Mouse (Mus musculus): ENCODE measurements around the gene Pou6f1. TPM values are rescaled to one million over a fixed set of nuclear protein-coding genes. Genes with fewer than 3 reads are reported as not detected.

Pou6f1 gene
- polyA plus RNA-seq (2015; fragmentation: Nextera tagmentation; extraction: Ambion mirVana) = 35.0 and 38.1 TPM in 2 replicates

DNA sequence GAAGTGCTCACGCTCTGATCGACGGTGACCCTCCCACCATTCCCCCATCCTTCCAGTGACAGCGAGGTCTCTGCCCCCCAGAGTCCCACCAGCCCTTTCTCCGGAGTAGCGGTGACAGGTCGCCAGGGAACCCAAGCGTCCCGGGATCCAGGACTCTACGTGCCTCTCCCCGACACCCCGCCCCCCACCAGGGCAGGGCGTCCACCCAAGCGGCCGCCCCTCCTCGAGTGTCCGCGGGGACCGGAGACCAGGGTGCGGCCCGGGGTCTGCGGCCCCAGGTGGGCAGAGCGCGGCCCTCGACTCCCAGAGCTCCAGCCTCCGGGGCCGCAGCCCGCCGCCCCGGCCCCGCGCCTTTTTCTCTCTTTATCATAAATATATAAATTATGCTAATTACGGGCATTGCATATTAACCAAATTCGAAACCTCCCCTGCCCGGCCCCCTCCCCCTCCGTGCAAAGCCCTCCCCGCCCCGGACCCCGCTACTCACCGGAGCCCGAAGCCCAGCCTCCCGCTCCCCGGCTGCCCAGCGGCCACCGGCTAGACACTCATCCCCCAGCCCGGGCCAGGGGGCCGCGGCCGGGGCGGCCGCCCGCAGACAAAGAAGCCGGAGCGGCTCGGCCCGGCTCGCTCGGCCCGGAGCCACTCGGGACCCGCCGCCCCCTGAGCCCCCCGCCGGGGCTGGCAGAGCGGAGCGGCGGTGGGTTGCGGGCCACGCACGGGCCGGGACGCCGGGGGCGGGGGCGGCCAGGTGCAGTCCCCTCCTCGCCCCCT is at the start of gene Pou6f1:
Gene Pou6f1 (minus strand): TSS at position 709 of the 771 bp plus-strand sequence.
- 0% methylated on average over 64 of the region's 76 CpGs for WGBS
- H3K9ac ChIP-seq = peak within 1 kb of the TSS; percentile 87
- H3K36me3 ChIP-seq = no peaks in the 10 kb centered on the region
- H3K27ac ChIP-seq (replicated peaks) = peak within 1 kb of the TSS; percentile 84
- peak; percentile 73 for ATAC-seq (ENCODE audit: low FRiP score, low read depth)
- H3K4me2 ChIP-seq = peak within 1 kb of the TSS; percentile 74
- H3K27me3 ChIP-seq = 0 out of 2 replicates have a peak, but pooled peaks cover 3% of the 10 kb centered on the region
- peak within 1 kb of the TSS; percentile 80 for H3K4me3 ChIP-seq
- H3K9me3 ChIP-seq = no peaks in the 10 kb centered on the region
- H3K4me1 ChIP-seq (replicated peaks) = peaks cover 15% of the 10 kb centered on the region

DNA sequence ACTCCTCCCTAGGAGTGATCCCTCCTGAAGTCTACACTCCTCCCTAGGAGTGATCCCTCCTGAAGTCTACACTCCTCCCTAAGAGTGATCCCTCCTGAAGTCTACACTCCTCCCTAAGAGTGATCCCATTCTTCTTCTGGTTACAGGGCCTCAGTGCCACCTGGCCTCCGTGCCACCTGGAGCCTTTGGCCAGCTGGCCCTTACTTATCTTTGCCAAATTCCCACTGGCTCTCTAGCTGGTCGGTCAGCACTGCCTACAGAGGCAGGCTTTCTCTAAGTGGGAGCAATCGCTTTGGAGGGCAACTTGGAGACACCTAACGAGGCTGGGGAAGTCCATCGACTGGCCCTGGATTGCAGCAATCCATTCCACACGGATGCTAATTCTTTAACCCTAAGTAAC is 46.4 kb upstream of the Pou6f1 start:
- H3K4me1 ChIP-seq (replicated peaks) = no peaks in the 10 kb centered on the region
- WGBS = 87% methylated on average over 6 of the region's 6 CpGs
- ATAC-seq (ENCODE audit: low FRiP score, low read depth) = no peak
- H3K9me3 ChIP-seq = no peaks in the 10 kb centered on the region
- no peak overlapping the region for H3K4me2 ChIP-seq
- no peak overlapping the region for H3K4me3 ChIP-seq
- H3K27me3 ChIP-seq = no peaks in the 10 kb centered on the region
- H3K36me3 ChIP-seq = no peaks in the 10 kb centered on the region
- H3K9ac ChIP-seq = no peak overlapping the region
- H3K27ac ChIP-seq (replicated peaks) = no peak overlapping the region

DNA sequence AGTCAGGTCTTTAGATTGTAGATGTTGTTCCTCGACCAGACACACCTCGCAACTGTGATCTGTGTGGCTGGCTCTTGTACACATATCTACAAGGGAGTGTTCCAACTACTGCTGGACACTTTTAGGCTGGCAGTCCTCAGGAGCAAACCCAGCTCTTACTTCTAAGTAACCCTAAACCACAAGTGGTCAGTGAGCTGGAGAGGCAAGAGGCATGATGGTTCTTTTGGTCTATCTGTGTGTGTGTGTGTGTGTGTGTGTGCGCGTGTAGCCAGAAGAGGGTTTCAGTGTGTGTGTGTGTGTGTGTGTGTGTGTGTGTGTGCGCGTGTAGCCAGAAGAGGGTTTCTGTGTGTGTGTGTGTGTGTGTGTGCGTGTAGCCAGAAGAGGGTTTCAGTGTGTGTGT is 42.7 kb upstream of the Pou6f1 start:
- Histone ChIP-seq H3K4me3 (no peak overlapping the region), H3K27ac (replicated peaks) (no peak overlapping the region), H3K9ac (no peak overlapping the region), H3K4me2 (no peak overlapping the region), H3K4me1 (replicated peaks) (no peaks in the 10 kb centered on the region), H3K36me3 (no peaks in the 10 kb centered on the region), H3K27me3 (peaks cover 16% of the 10 kb centered on the region), H3K9me3 (no peaks in the 10 kb centered on the region)
- WGBS = 91% methylated on average over 7 of the region's 7 CpGs
- ATAC-seq (ENCODE audit: low FRiP score, low read depth) = no peak

DNA sequence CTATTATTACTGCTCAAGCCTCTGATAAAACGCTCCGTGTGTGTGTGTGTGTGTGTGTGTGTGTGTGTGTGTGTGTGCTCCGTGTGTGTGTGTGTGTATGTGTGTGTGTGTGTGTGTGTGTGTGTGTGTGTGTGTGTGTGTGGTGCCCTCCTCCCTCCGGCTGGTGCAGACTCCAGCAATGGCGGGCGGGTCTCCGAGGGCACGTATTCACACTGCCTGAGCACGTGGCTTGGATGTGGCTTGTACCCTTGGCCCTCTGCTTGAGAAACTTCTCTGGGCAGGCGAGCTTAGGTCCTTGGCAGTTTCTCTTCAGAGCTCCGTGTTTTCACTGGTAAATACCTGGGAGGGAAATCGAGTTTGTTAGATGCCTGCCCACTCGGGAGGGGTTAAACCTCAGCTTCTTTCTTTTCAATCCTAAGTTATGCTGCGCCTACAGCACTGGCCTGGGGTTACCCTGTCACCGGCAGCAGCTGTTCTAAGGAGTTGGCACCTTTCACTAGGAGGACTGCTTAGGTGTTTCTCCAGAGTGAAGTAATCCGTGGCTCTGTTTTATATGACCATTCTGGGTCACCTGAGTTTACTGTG is 41.5 kb upstream of the Pou6f1 start:
- Histone ChIP-seq H3K9me3 (no peaks in the 10 kb centered on the region), H3K4me2 (no peak overlapping the region)

DNA sequence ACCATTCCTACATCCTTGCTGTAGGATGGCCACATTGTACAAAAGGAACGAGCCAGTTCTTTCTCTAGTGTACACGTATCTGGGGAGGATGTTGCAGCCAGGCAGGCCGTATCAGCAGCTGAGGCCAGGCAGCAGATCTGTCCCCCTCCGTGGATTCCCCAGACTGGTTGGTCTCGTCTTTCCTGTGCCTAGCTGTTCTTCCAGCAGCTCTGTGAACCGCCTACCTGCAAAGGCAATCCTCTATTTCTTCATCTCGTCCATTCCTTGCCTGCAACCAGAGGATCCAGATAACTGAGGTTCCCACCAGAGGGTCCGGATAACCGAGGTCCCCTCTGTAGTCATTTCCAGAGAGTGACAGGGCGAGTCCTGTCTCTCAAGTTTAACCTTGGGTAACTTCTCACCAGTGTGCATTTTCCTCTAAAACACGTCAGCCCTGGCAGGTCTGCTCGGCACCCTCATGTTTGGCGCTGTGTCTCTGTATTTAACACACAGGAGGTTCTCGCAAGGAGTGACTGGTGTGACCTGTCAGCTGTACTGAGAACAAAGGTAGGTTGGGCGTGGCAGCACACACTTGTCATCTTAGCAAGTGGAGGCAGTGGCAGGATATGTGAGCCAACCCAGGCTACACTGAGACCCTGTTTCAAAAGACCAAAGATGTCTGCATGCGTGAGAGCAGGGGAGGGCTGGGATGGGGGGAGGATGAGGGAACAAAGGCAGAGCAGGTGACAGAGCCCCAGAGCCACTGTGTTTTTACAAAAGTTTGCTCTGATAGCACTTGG is 40.4 kb upstream of the Pou6f1 start:
- peaks cover 14% of the 10 kb centered on the region for H3K4me1 ChIP-seq (replicated peaks)
- no peak for ATAC-seq (ENCODE audit: low FRiP score, low read depth)
- 76% methylated on average over 16 of the region's 16 CpGs for WGBS
- H3K9ac ChIP-seq = no peak overlapping the region
- H3K9me3 ChIP-seq = no peaks in the 10 kb centered on the region
- no peak overlapping the region for H3K27ac ChIP-seq (replicated peaks)
- no peak overlapping the region for H3K4me3 ChIP-seq
- no peaks in the 10 kb centered on the region for H3K36me3 ChIP-seq
- no peak overlapping the region for H3K4me2 ChIP-seq
- peaks cover 38% of the 10 kb centered on the region for H3K27me3 ChIP-seq

More for the DNA sequence above, 41.5 kb upstream of the Pou6f1 start:
- Histone ChIP-seq H3K36me3 (no peaks in the 10 kb centered on the region), H3K27me3 (peaks cover 27% of the 10 kb centered on the region), H3K4me3 (no peak overlapping the region), H3K27ac (replicated peaks) (no peak overlapping the region), H3K4me1 (replicated peaks) (peaks cover 11% of the 10 kb centered on the region), H3K9ac (no peak overlapping the region)
- 71% methylated on average over 15 of the region's 16 CpGs for WGBS
- ATAC-seq (ENCODE audit: low FRiP score, low read depth) = no peak

DNA sequence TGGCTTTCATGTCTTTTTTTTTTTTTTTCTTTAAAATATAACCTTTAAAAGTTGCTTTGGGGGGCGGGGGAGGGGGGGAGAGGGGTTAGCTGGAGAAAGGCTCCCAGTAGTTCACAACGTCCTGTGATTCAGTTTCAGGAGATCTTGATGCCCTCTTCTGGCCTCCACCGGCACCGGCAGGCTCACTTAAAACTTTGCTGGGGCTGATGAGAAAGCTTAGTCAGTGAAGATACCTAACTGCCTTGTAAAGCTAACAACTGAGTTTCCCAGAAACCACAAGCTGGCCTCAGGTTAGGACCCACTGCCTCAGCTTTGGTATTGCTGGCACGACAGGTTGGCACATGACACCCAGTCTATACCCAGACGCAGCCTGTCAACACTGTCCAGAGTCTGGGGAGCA is 37.9 kb upstream of the Pou6f1 start:
- peaks cover 14% of the 10 kb centered on the region for H3K4me1 ChIP-seq (replicated peaks)
- ATAC-seq (ENCODE audit: low FRiP score, low read depth) = no peak
- H3K9ac ChIP-seq = no peak overlapping the region
- H3K9me3 ChIP-seq = no peaks in the 10 kb centered on the region
- H3K4me2 ChIP-seq = peak overlapping the region; percentile 72; the same call in 1 of the 2 replicates
- peaks cover 53% of the 10 kb centered on the region for H3K27me3 ChIP-seq
- WGBS = 17% methylated on average over 6 of the region's 6 CpGs
- no peak overlapping the region for H3K27ac ChIP-seq (replicated peaks)
- no peaks in the 10 kb centered on the region for H3K36me3 ChIP-seq
- no peak overlapping the region for H3K4me3 ChIP-seq

DNA sequence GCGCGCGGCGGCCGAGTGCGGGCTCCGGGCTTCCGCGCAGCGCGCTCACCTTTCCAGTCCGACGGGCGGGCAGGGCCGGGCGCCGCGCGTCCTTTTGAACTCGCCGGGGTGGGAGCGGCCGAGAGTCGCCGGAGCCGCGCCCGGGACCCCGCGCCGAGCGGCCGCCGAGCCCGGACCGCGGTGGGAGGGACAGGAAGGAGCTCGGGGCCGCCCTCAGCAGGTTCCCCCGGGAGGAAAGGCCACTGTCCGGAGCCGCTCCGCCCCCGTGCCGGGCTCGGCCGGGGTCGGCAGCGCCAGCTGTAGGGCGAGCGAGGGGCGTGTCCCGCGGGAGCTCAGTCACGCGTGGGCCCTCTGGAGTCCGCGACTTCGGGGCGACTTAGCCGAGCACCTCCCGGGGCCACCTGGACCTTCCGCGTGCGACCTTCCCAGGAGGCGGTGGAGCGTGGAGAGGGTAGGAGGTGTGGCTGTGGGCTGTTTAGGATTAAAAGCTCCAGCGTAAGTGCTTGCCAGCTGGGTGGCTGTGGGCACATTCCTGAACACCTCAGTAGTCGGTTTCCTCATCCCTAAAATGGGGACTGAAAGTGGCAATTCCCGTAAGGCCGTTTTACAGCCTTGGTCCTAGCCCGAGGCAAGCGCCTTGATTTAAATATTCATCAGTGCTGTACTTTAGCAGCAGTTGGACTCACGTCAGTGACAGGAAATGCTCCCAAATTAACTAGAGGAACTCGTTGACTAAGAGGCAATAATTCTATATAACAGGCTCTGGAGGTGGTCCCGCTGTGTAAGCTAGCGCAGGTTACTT is 37.1 kb upstream of the Pou6f1 start, which contains the start of gene Smagp:
Gene Smagp (minus strand): TSS at position 241 of the 802 bp plus-strand sequence.
- ATAC-seq (ENCODE audit: low FRiP score, low read depth) = no peak
- WGBS = under 1% methylated on average over 67 of the region's 77 CpGs
- H3K4me2 ChIP-seq = peak within 1 kb of the TSS; percentile 72
- no peaks in the 10 kb centered on the region for H3K36me3 ChIP-seq
- H3K27ac ChIP-seq (replicated peaks) = no peak within 1 kb of the TSS
- H3K9ac ChIP-seq = no peak within 1 kb of the TSS
- H3K4me3 ChIP-seq = peak within 1 kb of the TSS; percentile 42
- H3K4me1 ChIP-seq (replicated peaks) = peaks cover 14% of the 10 kb centered on the region
- peaks cover 53% of the 10 kb centered on the region for H3K27me3 ChIP-seq
- H3K9me3 ChIP-seq = no peaks in the 10 kb centered on the region

DNA sequence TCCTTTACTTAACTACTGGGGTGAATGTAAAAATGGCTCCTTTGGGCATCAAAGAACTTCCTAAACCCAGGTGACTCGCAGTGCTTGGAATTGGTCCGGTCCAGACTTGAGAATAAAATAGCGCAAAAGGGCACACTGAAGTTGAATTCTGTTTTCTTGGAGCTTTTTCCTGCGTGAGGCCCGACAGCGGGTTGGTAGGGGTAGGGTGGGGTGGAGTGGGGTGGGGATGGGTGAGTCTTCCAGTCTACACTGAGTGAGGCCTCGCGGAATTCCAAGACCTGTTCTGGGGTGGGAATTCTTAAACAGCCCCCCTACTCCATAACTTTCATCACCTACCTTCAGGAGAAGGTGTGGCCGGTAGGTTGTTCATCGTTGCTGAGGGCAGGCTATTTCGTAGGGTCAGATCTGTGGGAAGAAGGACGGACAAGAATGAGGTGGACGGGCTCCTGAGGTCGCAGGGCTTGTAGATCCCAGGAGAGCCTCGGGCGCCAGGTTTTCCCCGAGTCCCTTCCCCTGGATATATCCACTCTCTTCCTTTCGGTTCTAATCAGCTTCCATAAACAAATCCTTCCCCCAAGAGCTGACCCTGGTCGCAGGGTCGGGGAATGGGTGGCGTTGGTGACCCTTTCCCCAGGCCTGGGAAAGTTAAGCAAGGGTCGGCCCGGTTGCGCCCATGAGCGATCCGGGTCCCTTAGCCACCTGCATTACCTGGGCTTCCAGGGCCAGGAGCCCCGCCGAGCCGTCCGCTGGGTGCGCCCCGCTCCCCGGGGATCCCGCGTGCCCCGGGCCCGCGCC is 36.3 kb upstream of the Pou6f1 start:
- Histone ChIP-seq H3K4me1 (replicated peaks) (peaks cover 14% of the 10 kb centered on the region), H3K36me3 (no peaks in the 10 kb centered on the region), H3K9ac (no peak overlapping the region), H3K4me3 (peak overlapping the region; percentile 42), H3K27me3 (peaks cover 53% of the 10 kb centered on the region), H3K4me2 (peak overlapping the region; percentile 72), H3K9me3 (no peaks in the 10 kb centered on the region), H3K27ac (replicated peaks) (no peak overlapping the region)
- WGBS = 3% methylated on average over 35 of the region's 38 CpGs
- ATAC-seq (ENCODE audit: low FRiP score, low read depth) = no peak

DNA sequence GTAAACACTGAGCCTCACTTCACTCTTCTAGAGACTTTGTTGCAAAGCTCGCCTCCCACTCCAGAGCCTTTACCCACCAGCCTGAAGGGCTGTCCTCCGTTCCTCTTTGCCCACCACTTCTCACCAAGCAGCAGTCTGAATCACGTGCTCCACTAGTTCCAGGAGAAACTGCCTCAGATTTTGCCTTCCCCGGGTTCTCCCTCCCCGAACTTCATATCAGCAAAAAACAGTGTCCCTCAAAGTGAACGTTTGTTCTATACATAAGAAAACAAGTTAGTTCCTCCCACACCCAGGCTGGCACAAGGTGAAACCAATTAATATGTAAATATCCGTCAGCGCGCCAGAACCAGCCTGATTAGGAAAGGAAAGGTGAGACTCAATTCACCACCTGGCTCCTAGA is 35.5 kb upstream of the Pou6f1 start:
- no peak overlapping the region for H3K4me3 ChIP-seq
- no peak overlapping the region for H3K4me2 ChIP-seq
- no peak overlapping the region for H3K27ac ChIP-seq (replicated peaks)
- peaks cover 14% of the 10 kb centered on the region for H3K4me1 ChIP-seq (replicated peaks)
- H3K36me3 ChIP-seq = no peaks in the 10 kb centered on the region
- no peaks in the 10 kb centered on the region for H3K9me3 ChIP-seq
- H3K27me3 ChIP-seq = peaks cover 53% of the 10 kb centered on the region
- ATAC-seq (ENCODE audit: low FRiP score, low read depth) = no peak
- no peak overlapping the region for H3K9ac ChIP-seq
- 11% methylated on average over 9 of the region's 9 CpGs for WGBS

DNA sequence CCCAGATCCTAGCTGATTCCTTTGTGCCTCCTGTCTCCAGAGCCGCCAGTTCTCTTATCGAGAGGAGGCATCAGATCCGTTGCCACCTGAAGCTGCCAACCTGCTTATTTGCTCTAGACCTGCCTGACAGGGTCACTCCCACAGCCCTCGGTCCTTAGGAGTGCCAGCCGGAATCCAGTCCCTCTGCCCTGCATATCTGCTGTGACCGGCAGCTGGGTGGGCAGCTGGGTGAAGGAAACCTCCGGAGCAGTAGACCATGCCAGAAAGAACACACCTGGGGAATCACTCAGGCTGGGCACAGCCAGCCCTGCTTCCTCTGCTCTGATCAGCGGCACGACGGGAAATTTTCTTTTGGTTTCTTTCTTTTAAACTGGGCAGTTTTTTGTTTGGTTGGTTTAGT is 33.6 kb upstream of the Pou6f1 start:
- no peaks in the 10 kb centered on the region for H3K9me3 ChIP-seq
- no peak overlapping the region for H3K4me3 ChIP-seq
- no peak overlapping the region for H3K27ac ChIP-seq (replicated peaks)
- H3K36me3 ChIP-seq = no peaks in the 10 kb centered on the region
- no peak for ATAC-seq (ENCODE audit: low FRiP score, low read depth)
- 85% methylated on average over 10 of the region's 10 CpGs for WGBS
- peaks cover 14% of the 10 kb centered on the region for H3K4me1 ChIP-seq (replicated peaks)
- H3K27me3 ChIP-seq = peaks cover 48% of the 10 kb centered on the region
- no peak overlapping the region for H3K4me2 ChIP-seq
- no peak overlapping the region for H3K9ac ChIP-seq

DNA sequence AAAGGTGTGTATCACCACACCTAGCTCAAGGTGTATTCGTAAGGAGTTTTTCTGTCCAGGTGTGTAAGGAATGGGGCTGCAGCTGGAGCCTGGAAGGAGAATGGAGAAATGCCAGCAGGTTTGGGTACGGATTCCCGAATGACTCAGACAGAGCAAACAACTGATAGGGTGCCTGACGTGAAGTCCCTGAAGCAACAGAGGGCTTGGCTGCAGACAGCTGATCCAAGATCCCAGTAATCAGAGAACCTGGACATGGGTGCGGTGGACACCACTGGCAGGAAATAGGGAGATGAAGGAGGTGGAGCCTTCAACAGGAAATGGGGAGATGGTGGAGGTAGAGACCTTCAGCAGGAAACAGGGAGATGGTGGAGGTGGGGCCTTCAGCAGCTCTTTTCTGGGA is 32.5 kb upstream of the Pou6f1 start:
- Histone ChIP-seq H3K27me3 (peaks cover 38% of the 10 kb centered on the region), H3K4me3 (no peak overlapping the region), H3K9me3 (no peaks in the 10 kb centered on the region), H3K9ac (no peak overlapping the region), H3K27ac (replicated peaks) (no peak overlapping the region), H3K36me3 (no peaks in the 10 kb centered on the region), H3K4me1 (replicated peaks) (peaks cover 14% of the 10 kb centered on the region), H3K4me2 (no peak overlapping the region)
- no peak for ATAC-seq (ENCODE audit: low FRiP score, low read depth)
- 87% methylated on average over 5 of the region's 5 CpGs for WGBS

Data from hindbrain, embryonic 15.5 days (tissue).